Mouse (Mus musculus): ENCODE measurements around the gene Cavin3.

DNA sequence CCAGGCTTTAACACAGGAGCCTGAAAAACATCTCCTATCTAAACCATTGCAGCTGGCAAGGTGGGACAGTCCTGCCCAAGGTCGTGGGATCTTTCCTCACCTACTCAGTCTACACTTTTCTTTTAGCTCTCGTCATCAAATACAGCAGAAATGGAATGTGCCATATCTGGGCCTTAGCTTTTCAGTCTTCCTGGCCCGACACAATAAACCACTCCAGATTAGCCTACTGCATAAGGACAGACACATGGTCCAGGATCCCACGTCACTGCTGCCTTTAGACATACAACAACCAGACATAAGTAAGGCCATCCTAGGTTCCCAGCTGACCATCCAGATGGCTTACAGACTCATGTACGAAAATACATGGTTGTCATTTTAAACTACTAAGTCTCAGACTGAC, 28.0 kb upstream of the Cavin3 start:
- TF ChIP-seq GATA1 (IDR thresholded peaks at IDR 0.05; ENCODE audit: low read length) (no peak), TAL1 (IDR thresholded peaks at IDR 0.05; ENCODE audit: low read length) (no peak)

Data from erythroblast, embryonic 14.5 days (primary cell).